Mouse (Mus musculus): ENCODE results near the gene P2rx6. TPM values are rescaled to one million over a fixed set of nuclear protein-coding genes. Genes with fewer than 3 reads are reported as not detected.

P2rx6 gene
- 1.8 and 2.2 TPM in 2 replicates for polyA plus RNA-seq (2016; fragmentation: Nextera tagmentation; extraction: Ambion mirVana)

DNA sequence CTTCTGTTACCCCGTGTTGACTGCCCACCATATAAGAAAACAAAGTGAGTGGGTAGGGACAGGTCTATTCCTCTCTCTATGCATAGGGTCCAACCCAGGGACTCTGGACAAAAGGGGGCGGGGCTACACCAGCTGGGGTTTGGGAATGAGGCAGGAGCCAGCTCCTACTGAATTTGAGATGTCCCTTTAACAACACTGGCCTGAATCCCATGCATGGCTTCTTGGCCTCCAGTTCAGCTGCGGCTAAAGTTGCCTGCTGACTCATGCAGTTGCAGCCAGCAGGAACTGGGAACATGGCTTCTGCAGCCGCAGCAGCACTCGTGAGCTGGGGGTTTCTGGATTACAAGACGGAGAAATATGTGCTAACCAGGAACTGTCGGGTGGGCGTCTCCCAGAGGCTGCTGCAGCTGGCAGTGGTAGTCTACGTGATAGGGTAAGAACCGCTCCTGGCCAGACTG, at the start of gene P2rx6:
TSS of gene P2rx6 (plus strand) at position 135 of the 458 bp plus-strand sequence.
- Histone ChIP-seq H3K9me3 (replicated peaks) (no peaks in the 10 kb centered on the region), H3K4me1 (peaks cover 35% of the 10 kb centered on the region), H3K27ac (peak within 1 kb of the TSS; percentile 45), H3K9ac (0 out of 2 replicates have a peak within 1 kb of the TSS, but pooled peaks have one; percentile 9), H3K4me3 (peak within 1 kb of the TSS; percentile 16), H3K36me3 (no peaks in the 10 kb centered on the region), H3K27me3 (peaks cover 19% of the 10 kb centered on the region), H3K4me2 (replicated peaks) (peak within 1 kb of the TSS; percentile 46)
- ATAC-seq (ENCODE audit: low FRiP score): 0 out of 2 replicates have a peak, but pooled peaks have one; percentile 42
- WGBS: 3% methylated on average over 10 of the region's 10 CpGs

DNA sequence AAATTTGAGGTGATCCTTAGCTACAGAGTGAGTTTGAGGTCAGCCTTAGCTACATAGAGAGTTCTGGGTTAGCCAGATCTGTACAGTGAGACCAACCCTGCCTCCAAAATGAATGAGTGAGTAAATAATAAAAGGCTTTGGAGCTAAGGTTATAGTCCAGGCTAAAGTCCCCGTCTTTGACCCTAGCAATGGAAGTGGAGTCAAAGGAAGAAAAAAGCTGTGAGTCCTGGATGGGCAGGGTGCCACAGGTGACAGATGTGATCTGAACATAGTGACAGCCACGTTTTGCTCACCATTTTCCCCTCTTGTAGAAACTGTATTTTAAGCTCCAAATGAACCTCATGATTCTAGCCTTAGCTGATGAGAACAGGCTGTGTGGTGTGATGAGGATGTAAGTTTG, 42.8 kb upstream of the P2rx6 start:
- H3K27me3 ChIP-seq: no peaks in the 10 kb centered on the region
- no peak overlapping the region for H3K4me3 ChIP-seq
- peaks cover 91% of the 10 kb centered on the region for H3K36me3 ChIP-seq
- no peaks in the 10 kb centered on the region for H3K4me1 ChIP-seq
- 81% methylated on average over 2 of the region's 2 CpGs for WGBS
- H3K9ac ChIP-seq: no peak overlapping the region
- H3K4me2 ChIP-seq (replicated peaks): no peak overlapping the region
- no peak overlapping the region for H3K27ac ChIP-seq
- no peak for ATAC-seq (ENCODE audit: low FRiP score)
- no peaks in the 10 kb centered on the region for H3K9me3 ChIP-seq (replicated peaks)

DNA sequence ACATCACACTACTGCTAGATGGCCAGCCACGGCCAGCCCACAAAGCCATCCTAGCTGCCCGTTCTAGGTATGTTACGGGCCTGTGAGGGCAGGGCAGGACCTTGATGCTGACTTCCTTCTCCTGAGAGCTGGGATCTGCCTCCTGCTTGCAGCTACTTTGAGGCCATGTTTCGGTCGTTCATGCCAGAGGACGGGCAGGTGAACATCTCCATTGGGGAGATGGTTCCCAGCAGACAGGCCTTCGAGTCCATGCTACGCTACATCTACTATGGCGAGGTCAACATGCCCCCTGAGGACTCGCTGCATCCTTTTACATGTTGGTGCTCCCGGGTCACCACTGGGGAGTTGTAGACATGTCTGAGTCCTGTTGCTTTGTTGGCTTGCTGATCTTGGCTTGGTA, 37.5 kb upstream of the P2rx6 start:
- H3K36me3 ChIP-seq: peaks cover 95% of the 10 kb centered on the region
- no peak overlapping the region for H3K4me2 ChIP-seq (replicated peaks)
- no peak overlapping the region for H3K4me3 ChIP-seq
- no peak overlapping the region for H3K27ac ChIP-seq
- H3K9ac ChIP-seq: no peak overlapping the region
- no peak for ATAC-seq (ENCODE audit: low FRiP score)
- no peaks in the 10 kb centered on the region for H3K27me3 ChIP-seq
- H3K4me1 ChIP-seq: no peaks in the 10 kb centered on the region
- 95% methylated on average over 11 of the region's 11 CpGs for WGBS
- H3K9me3 ChIP-seq (replicated peaks): no peaks in the 10 kb centered on the region

DNA sequence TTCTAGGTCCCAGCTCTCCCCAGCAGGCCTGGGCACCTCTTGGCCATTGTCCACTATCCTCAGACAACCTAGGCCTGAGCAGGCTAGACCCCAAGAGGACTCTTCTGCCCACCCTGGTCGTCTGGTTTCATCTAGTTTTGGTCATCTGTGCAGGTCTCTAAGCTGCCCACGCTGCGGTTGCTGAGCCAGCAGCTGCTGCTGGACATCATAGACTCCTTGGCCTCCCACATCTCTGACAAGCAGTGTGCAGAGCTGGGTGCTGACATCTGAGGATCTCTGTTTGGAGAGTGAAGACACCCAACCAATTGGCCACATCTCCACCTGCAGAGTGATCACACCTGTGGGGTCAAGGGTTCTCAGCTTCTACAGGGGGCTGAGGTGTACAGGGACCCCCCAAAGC, 36.2 kb upstream of the P2rx6 start:
- no peak overlapping the region for H3K4me3 ChIP-seq
- 92% methylated on average over 3 of the region's 3 CpGs for WGBS
- no peak overlapping the region for H3K27ac ChIP-seq
- peaks cover 82% of the 10 kb centered on the region for H3K36me3 ChIP-seq
- H3K9me3 ChIP-seq (replicated peaks): no peaks in the 10 kb centered on the region
- peaks cover 9% of the 10 kb centered on the region for H3K4me1 ChIP-seq
- H3K27me3 ChIP-seq: no peaks in the 10 kb centered on the region
- no peak overlapping the region for H3K4me2 ChIP-seq (replicated peaks)
- ATAC-seq (ENCODE audit: low FRiP score): no peak
- no peak overlapping the region for H3K9ac ChIP-seq

DNA sequence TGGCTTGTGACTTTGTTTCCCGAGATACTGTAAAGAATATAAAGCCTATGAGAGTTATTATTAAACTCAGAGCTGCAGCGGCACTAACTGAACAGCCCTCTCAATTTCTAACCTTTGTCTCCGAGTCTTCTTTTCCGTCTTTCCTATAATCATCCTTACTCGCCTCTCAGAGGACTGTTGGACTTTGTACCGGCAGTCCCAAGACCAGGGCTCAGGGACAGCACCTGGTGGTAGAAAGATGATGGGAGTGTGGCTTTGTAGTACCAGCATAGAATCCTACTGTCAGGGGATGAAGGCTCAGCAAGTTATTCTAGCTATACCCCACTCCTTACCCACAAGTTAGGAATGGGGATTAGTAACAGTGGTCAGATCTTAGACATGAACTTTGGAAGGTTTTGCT, 35.5 kb upstream of the P2rx6 start:
- Histone ChIP-seq H3K4me2 (replicated peaks) (no peak overlapping the region), H3K36me3 (peaks cover 75% of the 10 kb centered on the region), H3K27ac (no peak overlapping the region), H3K27me3 (no peaks in the 10 kb centered on the region), H3K9me3 (replicated peaks) (no peaks in the 10 kb centered on the region), H3K9ac (no peak overlapping the region), H3K4me1 (peaks cover 9% of the 10 kb centered on the region), H3K4me3 (no peak overlapping the region)
- 93% methylated on average over 6 of the region's 6 CpGs for WGBS
- no peak for ATAC-seq (ENCODE audit: low FRiP score)

DNA sequence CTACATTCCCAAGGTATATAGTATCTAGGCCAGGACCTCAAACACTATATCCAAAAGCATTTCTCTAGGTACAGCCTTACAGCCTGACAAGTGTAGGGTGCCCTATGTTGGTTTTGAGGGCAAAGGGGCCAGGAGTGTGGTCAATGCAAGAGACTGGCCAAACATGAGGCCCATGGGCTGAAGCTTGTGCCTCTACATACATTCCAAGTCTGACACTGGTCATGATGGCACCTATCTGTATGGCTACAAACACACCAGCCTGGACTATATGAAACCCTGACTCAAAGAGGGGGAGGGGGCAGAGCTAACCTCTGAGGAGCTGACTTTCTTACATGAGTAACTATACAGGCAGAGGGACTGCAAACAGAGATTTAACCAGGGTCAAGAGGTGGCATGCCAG, 34.1 kb upstream of the P2rx6 start:
- ATAC-seq (ENCODE audit: low FRiP score): no peak
- no peak overlapping the region for H3K9ac ChIP-seq
- H3K27me3 ChIP-seq: no peaks in the 10 kb centered on the region
- no peak overlapping the region for H3K4me2 ChIP-seq (replicated peaks)
- H3K36me3 ChIP-seq: peaks cover 61% of the 10 kb centered on the region
- no peak overlapping the region for H3K4me3 ChIP-seq
- H3K27ac ChIP-seq: no peak overlapping the region
- H3K4me1 ChIP-seq: peaks cover 17% of the 10 kb centered on the region
- H3K9me3 ChIP-seq (replicated peaks): no peaks in the 10 kb centered on the region

DNA sequence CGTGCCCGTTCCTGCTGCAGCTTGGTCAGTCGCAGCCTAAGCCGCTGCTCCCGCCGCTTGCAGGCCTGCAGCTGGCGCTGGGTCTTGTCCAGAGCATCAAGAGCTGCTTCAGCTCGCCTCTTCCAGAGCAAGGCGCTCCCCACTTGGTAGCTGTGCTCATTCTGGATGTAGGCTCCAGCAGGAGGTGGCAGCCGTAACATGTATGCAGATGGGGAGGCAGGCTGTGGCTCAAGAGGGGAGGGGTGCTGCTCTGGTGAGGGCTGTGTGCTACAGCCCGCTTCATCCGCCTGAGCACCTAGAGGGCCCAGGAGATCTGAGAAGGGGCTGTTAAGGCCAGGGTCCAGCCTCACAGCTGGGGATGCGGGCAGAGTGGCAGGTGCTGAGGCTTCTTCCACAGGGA, 33.4 kb upstream of the P2rx6 start:
- Histone ChIP-seq H3K4me2 (replicated peaks) (no peak overlapping the region), H3K9me3 (replicated peaks) (no peaks in the 10 kb centered on the region), H3K4me1 (peaks cover 17% of the 10 kb centered on the region), H3K27ac (no peak overlapping the region), H3K27me3 (no peaks in the 10 kb centered on the region), H3K36me3 (peaks cover 54% of the 10 kb centered on the region), H3K9ac (no peak overlapping the region), H3K4me3 (no peak overlapping the region)
- no peak for ATAC-seq (ENCODE audit: low FRiP score)
- WGBS: 87% methylated on average over 13 of the region's 13 CpGs

DNA sequence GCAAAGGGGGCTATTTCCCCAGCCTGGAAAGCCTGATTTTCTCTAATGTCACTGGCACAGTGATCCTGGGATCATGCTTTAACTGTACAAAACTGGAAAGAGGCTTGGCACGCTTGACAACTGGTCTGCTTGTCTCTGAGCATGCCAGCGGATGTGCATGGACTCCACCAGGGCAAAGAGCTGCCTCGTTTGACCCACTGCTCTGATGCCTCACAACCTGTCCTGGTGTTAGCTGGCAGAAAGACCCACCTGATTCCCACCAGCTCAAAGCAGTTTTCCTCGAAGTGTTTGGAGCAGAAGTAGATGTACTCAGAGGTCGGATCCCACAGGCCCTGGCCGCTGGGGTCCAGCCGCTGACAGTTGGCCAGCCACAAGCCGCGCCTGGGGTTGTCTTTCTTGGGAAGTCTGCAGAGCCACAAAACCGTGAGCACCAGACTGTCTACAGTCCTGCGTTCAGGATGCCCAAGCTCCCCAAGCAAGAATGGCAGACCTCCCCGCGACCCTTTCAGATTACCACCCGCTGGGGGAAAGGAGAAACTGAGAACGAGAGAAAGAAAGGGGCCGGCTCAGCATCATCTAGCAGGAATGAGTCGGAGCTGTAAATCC, 31.6 kb upstream of the P2rx6 start:
- peak overlapping the region; percentile 96 for H3K27ac ChIP-seq
- H3K4me2 ChIP-seq (replicated peaks): peak overlapping the region; percentile 90
- peaks cover 40% of the 10 kb centered on the region for H3K36me3 ChIP-seq
- no peaks in the 10 kb centered on the region for H3K27me3 ChIP-seq
- H3K9ac ChIP-seq: peak overlapping the region; percentile 87
- H3K4me1 ChIP-seq: peaks cover 17% of the 10 kb centered on the region
- peak; percentile 6 for ATAC-seq (ENCODE audit: low FRiP score)
- WGBS: 20% methylated on average over 17 of the region's 17 CpGs
- H3K9me3 ChIP-seq (replicated peaks): no peaks in the 10 kb centered on the region
- H3K4me3 ChIP-seq: peak overlapping the region; percentile 70

DNA sequence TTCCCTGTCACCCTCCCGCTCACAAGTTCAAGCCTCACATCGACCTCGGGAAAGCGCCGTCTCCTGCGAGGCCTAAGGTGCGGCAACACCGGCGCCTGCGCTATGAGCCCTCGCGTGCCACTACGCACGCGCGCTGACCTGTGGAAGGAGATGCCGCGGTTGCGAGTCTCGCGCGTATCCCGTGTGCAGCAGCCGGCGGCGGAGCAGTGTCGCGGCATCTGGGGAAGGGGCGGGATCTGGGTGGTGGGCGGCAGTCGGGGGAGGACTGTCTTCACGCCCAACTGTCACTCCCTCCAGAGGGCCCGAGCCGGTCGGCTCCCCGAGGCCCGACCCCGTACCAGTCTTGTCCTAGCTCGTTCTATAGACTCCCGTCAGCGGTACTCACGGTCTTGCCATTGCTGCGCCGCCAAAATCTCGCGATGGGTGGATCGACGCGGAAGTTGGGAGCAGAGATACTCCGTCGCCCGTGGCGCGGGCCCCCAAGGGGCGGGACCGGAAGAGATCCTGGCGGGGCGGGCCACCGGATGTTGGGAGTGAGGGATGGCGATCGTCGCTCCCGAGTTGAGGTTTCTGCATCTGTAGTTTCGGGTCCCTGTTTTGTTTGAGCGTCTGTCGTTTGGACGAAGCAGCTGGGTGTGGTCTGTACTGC, 30.9 kb upstream of the P2rx6 start, which contains the start of gene Thap7:
TSS of gene Thap7 (minus strand) at position 497 of the 649 bp plus-strand sequence.
- Histone ChIP-seq H3K27ac (peak within 1 kb of the TSS; percentile 96), H3K4me1 (peaks cover 17% of the 10 kb centered on the region), H3K36me3 (peaks cover 33% of the 10 kb centered on the region), H3K27me3 (no peaks in the 10 kb centered on the region), H3K4me2 (replicated peaks) (peak within 1 kb of the TSS; percentile 90), H3K9me3 (replicated peaks) (no peaks in the 10 kb centered on the region), H3K9ac (peak within 1 kb of the TSS; percentile 87), H3K4me3 (peak within 1 kb of the TSS; percentile 70)
- peak; percentile 97 for ATAC-seq (ENCODE audit: low FRiP score)
- under 1% methylated on average over 67 of the region's 67 CpGs for WGBS

DNA sequence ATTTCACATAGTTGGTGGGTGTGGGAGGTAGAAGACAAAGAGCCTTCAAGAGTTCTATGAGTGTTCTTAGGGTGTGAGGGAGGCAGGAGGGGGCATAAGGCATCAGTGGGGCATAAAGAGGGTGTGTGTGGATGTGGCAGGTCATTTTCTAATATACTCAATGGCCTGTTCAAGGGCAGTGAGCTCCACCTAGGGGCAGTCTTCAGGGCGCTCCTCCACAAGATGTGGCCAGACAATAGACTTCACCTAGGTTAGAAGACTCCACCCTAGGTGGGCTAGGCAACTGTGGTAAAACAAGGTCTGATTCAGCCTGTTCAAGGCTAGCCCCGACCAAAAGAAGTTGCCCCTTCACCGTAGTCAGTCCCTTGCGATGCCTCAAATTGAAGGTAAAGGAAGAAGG, 29.4 kb upstream of the P2rx6 start:
- Histone ChIP-seq H3K4me2 (replicated peaks) (0 out of 2 replicates have a peak overlapping the region, but pooled peaks have one; percentile 90), H3K27ac (no peak overlapping the region), H3K9me3 (replicated peaks) (no peaks in the 10 kb centered on the region), H3K4me3 (no peak overlapping the region), H3K9ac (no peak overlapping the region), H3K27me3 (no peaks in the 10 kb centered on the region), H3K36me3 (peaks cover 18% of the 10 kb centered on the region), H3K4me1 (peaks cover 17% of the 10 kb centered on the region)
- no peak for ATAC-seq (ENCODE audit: low FRiP score)
- 43% methylated on average over 4 of the region's 4 CpGs for WGBS

DNA sequence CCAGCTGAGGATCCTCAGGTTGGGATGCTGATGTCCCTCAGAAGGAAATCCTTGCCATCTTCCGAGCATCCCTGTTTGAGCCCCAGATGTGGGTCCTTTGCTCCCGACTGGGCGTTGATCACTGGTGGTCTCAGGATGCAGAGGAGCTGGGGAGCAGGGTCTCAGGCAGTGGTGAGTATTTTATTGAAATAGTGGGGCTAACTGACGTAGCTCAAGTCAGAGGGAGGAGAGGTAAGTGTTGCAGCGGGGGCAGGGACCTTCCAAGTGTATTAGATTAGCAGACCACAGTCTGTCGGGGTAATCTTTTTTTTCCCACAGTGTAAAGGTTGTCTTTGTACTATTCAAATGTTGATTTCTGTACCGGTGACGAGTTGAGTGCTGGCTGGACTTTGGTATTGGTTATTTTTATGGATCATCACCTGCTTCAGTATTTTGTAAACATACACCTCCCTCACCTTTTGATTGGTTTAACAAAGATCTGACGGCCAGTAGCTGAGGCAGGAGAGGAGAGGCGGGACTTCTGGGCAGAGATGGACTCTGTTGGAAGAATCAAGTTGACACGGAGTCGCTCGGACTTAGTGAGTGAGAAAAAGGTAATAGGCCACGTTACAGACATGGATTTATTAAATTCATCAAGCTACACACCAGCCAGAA, 28.9 kb upstream of the P2rx6 start:
- WGBS: 71% methylated on average over 14 of the region's 14 CpGs
- Histone ChIP-seq H3K36me3 (peaks cover 12% of the 10 kb centered on the region), H3K4me2 (replicated peaks) (no peak overlapping the region), H3K4me1 (peaks cover 17% of the 10 kb centered on the region), H3K27me3 (no peaks in the 10 kb centered on the region), H3K9ac (no peak overlapping the region), H3K9me3 (replicated peaks) (no peaks in the 10 kb centered on the region), H3K27ac (no peak overlapping the region), H3K4me3 (no peak overlapping the region)
- ATAC-seq (ENCODE audit: low FRiP score): no peak

DNA sequence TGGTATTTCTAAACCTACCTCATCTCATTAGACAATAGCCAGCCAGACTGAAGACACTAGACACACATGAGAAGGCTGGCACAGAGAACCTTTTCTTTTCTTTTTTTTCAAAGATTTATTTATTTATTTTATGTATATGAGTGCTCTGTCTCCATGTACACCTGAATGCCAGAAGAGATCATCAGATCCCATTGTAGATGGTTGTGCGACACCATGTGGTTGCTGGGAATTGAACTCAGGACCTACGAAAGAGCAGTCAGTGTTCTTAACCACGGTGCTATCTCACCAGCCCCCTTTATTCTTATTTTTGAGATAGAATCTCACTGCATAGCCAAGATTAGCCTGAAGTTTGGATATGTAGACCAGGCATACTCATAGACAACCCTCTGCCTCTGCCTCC, 25.1 kb upstream of the P2rx6 start:
- ATAC-seq (ENCODE audit: low FRiP score): no peak
- peaks cover 12% of the 10 kb centered on the region; the same call in 1 of the 2 replicates for H3K27me3 ChIP-seq
- no peak overlapping the region for H3K27ac ChIP-seq
- 92% methylated on average over 3 of the region's 3 CpGs for WGBS
- H3K9me3 ChIP-seq (replicated peaks): no peaks in the 10 kb centered on the region
- H3K36me3 ChIP-seq: no peaks in the 10 kb centered on the region
- H3K4me1 ChIP-seq: peaks cover 5% of the 10 kb centered on the region
- no peak overlapping the region for H3K4me3 ChIP-seq
- no peak overlapping the region for H3K9ac ChIP-seq
- H3K4me2 ChIP-seq (replicated peaks): no peak overlapping the region

All from hindbrain, embryonic 12.5 days (tissue).